Mouse (Mus musculus): ENCODE data around the gene Skint11. TPM values are rescaled to one million over a fixed set of nuclear protein-coding genes. Genes with fewer than 3 reads are reported as not detected.
"Not testable (repeated sequence)": the region's sequence is repeated elsewhere in the genome, so short reads cannot be mapped to it uniquely, and the experiment has no call there.

Gene Skint11
- not detected for total RNA-seq (2021)

DNA sequence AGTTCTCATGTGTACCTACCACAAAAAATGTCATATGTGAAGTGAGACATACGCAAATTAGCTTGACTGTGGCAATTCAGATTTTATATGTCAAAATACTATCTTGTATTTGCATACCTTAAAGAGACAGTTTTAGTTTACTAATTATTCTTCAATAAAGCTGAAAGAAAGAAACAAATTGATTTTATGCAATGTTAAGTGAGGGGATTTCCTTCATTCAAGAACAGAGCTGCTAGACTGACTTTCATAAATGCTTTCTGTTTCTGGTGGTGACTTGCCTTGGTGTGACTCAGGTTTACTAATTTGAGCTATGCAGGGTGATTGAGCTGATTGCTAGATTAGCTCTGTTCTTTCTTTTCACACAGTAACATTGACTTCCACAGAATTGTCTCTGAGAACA lies at the start of gene Skint11:
Gene Skint11, plus strand, starts transcription at position 301 of the 400 bp plus-strand sequence.
- DNase-seq (ENCODE audit: low spot score in 2 of 2), result no peak
- intact Hi-C loops (cut with DNase I), result no loop called here

GRCm38 (mm10) chr4:114161149-114161548 lies 2.0 kb upstream of the Skint11 start:
- no peak for DNase-seq (ENCODE audit: low spot score in 2 of 2)
- intact Hi-C loops (cut with DNase I), result no loop called here

DNA sequence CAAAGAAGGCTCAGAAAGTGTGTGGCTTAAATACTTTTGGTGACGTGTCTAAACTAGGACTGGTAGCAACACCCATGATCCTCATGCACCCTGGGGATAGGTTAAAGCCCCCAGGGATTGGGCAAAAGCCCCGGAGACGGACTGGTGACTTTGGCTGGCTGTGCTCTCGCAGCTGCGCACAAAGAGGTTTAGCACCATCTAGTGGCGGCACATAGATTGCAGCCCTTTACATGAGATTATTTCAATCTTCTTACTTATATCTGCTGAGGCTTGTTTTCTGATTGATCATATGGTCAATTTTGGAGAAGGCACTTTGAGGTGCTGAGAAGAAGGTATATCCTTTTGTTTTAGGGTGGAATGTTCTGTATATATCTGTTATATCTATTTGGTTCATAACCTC lies 9.7 kb downstream of the Skint11 start:
- DNase-seq (ENCODE audit: low spot score in 2 of 2); intact Hi-C loops (cut with DNase I): not testable (repeated sequence)

DNA sequence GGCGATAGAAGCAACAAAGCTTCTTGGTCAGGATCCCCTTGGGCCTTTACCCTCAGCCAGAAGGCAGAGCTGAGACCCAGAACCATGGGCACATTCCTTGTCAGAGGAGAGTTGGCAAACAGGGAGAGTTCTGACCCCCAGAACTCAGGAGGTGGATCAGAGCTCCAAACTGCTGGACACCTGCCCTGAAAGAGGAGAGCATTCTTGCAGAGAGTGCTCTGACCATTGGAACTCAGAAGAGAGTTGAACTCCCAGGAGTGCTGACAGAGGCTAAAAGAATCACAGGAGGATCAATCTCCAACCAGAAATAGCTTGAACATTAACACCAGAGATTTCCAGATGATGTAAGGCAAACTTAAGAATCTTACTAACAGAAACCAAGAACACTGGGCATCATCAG lies 93.7 kb downstream of the Skint11 start:
- intact Hi-C loops (cut with DNase I); DNase-seq (ENCODE audit: low spot score in 2 of 2): not testable (repeated sequence)

Other genes starting within 250 kb of the Skint11 start
- gene Skint5, start 163.9 kb upstream of the Skint11 start, total RNA-seq (2021), result not detected
- gene Trabd2b, start 243.3 kb downstream of the Skint11 start, total RNA-seq (2021), result 1 to 10 TPM; 4.4 to 4.9 TPM